Mouse (Mus musculus): ENCODE results near the gene Rhbdf2.
"Not testable (repeated sequence)": the region's sequence is repeated elsewhere in the genome, so short reads cannot be mapped to it uniquely, and the experiment has no call there.

Rhbdf2 gene

DNA sequence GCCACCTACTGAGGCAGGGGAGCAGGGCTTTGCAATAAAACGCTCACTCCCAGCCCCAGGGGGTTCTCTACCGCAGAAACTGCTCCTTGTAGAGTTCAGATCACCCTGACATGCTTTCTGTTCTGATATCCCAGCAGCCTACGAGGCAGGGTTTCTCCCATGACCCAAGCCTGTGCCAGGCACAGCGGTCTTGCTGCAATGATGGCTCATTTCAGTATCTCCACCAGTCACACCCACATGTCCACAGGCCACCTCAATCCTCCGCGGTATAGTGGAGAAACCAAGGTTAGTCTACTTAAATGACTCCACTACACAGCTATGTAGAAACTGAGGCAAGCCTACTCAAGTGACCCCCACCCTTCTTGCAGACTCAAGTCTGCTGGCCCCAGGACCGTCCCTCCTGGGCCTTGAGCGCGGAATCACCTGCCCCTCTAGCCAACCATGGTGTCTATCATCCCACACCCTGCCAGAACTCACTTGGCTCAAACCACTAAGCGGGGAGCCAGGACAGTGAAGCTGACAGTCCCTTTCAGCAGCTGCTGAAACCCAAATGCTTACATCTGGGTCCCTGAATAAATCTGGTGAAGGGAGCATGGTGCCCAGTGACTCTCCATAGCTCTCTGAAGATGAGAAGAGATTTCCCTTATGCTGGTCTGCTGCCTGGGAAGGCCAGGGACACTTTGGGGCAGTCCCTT lies 6.1 kb downstream of the Rhbdf2 start:
- in situ Hi-C loops (cut with MboI, MseI): loop anchor here (5.0 kb wide), 1 partner anchor 33 kb away; the partner anchor contains the start of gene Aanat

DNA sequence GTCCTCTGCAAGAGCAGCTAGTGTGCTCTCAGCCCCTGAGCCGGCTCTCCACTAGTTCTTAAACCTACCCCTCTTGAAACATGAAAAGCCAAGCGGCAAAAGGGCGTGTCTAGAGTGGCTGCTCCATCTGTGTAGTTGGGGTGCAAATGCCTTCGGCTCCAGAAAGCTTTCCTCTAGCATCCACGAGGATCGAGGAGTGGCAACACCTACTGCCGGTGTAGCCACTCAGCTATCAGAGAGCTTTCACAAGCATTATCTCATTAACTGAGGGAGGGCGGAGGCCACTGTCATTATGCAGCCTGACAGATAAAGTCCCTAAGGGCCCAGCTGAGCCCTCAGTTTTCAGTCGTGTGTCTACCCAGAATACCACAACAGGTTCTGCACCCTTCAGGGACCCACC lies 6.7 kb downstream of the Rhbdf2 start:
- in situ Hi-C loops (cut with MboI, MseI): loop anchor here (5.0 kb wide), 1 partner anchor 33 kb away; the partner anchor contains the start of gene Aanat

DNA sequence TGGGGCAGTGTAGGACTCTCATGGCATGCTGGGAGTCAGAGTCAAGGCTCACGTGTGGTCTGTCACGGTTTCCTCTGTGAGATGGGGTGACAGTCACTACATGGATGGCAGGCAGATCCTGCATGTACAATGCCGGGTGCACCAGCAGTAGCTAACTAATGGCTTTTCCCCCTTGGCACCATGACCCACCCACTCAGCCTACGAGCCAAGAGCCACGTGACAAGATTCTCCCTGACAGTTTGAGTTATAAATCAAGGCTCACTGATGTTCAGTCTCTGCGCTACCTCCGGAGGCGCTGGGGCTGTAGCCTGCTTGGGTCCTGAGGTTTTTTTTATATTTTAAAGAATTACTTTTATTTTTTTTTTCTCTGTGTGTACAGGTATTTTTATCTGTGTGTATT lies 7.3 kb downstream of the Rhbdf2 start:
- in situ Hi-C loops (cut with MboI, MseI): no loop called here

DNA sequence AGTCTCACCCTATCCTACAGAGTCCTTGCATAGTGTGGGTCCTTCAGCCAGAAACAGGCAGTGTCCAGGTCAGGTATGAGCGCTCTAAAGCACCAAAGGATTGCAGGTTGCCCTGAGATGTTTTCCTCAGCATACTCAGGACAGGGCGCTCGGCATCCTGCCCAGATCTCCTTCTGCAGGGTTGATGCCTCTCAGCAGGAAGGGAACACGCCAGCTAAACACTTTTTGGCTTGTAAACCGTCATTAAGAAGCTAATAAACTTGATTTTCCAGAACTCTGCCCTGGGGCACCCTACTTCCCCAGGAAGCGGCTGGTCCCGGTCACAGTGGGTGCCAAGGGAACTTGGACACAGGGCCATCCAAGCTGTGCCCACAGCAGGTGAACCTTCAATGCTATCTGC lies 7.7 kb downstream of the Rhbdf2 start:
- in situ Hi-C loops (cut with MboI, MseI): no loop called here

DNA sequence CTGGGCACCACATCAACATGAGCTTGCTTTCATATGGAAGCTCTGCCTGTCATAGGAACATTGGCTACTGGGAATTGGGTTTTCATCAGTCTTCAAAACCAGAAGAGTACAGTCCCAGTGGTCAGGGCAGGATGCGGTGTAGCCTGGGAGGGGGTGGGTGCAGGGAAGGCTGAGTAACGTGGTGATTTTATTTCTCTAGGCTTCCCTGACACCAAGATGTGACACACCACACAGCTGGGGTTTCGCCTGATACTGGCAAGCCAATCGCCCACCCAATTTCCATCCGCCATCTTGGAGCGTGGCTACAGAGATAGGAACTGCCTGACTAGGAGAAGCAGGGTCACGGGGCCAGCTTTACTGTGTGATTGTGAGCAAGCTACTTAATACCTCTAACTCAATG lies 8.2 kb downstream of the Rhbdf2 start:
- in situ Hi-C loops (cut with MboI, MseI): no loop called here

DNA sequence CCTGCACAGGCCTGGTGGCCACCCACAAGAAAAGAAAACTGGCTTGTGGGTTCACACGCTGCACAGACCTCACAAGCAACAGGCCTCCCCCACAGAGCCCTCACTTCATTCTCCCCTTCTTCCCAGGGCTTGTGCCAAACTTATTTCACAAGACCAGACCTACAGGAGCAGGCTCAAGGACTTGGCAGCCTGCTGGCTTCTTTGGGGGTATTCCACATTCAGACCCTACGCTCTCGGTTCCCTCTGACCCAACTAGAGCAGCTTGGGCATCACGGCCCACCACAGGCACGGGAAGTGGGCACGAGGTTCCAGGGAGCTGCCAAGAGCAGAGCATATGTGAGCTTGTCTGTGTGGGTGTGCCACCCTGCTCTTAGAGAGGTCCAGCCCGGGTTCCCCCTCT lies 9.2 kb downstream of the Rhbdf2 start:
- in situ Hi-C loops (cut with MboI, MseI): no loop called here

DNA sequence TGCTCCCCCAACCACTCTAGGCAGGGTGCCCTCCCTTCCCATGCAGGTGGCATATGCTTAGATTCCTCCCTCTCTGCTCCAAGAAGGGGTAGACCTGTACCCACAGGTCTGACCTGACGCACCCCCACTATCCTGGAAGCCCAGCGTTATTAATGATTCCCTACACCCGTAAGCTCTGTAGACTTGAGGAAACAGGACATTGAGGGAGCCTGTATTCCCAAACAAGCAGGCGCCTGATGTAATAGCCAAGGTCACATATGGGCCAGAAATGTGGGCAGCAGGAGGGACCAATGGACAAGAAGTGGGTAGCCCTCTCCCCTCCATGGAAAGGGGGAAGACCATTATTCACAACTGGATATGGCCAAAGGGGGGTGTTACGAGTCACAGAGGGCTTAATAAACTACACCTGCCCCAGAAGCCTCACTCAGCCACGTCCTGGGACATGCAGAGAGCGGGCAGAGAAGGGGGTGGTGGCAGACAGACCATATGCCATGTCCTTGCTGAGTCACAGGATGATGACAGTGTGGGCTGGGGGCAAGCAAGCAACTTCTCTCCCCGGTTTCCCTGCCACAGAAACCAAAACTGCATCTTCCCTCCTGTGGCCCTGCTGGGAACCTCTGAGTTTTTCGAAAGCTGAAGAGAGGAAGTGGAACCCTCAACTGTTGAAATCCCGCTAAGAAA lies 10.2 kb downstream of the Rhbdf2 start:
- in situ Hi-C loops (cut with MboI, MseI): no loop called here

DNA sequence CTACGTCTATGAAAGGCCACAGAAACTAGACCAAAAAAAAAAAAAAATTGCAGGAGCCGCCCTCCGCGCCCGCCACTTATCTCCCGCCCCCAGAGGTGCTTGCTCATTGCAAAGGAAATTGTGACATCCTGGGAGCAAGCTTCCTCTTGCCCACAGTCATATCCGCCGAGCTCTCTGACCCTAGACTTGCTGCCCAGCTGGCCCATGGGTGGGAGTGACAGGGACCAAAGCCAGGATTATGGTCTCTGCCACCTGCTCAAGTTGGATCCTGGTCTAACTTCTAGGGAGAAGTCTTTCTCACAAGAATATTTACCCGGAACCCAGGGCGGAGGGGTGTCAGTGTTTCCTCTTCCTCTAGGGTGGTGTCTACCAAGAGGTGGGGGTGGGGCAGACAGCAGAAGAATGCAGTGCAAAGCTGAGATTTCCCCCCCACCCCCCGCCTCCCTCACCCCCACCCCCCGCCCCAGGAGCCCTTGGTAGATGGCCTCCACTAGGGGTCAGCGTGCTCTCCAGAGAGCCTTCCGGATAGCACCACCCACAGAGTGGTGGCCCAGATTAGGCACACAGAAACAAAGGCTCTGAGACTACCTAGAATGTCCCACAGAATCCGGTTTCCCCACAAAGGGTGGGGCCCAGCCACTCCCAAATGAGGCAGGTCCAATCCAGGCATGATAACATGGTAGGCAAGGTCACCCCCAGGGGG lies 10.9 kb downstream of the Rhbdf2 start:
- in situ Hi-C loops (cut with MboI, MseI): no loop called here

DNA sequence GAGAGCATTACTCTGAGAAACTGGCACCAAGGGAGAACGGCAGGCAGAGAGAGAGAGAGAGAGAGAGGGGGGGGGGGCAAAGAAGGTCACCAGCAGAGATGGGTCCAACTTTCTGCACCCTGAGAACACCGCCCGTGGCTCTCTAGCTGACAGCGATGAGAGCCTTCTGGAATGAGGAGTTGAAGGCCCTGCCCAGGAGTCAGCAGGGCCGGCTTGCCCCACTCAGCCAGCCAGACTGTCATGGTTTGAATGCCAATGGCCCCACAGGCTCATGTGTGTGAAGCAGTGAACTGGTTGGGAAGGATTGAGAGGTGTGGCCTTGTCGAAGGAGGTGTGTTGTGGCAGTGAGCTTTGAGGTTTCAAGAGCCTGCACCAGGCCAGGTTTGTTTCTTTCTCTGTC lies 13.6 kb downstream of the Rhbdf2 start:
- in situ Hi-C loops (cut with MboI, MseI): no loop called here

DNA sequence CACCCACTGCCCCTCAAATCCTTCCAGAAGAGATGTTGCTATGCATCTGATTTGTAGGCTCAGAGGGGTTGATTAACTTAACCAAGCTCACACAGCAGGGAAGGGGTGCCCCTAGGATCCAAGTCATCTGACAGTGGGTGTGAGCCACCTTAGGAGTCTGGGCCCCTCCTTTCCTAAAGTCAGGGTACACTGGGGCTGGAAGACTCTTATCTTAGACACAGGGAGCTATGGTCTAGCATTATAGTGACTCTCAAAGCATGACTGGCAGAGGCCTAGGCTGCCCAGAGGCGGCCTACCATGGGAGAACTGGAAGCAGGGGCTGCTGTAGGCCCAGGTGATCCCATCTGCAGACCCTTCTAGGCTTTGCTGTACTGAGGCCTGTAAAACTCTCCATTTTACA lies 14.3 kb downstream of the Rhbdf2 start:
- in situ Hi-C loops (cut with MboI, MseI): no loop called here

DNA sequence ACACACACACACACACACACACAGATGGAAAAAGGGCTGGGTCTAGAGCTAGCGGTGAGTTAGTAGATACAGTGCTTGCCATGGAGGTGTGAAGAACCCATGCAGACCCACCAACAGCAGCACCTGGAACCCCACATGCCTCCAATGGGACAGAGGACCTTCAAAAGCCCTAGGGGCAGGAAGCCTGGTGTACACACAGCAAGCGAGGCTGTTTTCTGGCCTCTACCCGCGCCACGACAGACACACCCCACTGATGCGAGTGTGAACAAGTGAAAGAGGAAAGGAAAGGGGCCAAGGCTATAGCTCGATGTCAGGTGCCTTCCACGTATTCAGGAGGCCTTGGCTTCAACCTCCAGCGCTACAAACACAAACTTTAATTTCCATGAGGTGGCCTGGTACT lies 14.9 kb downstream of the Rhbdf2 start:
- in situ Hi-C loops (cut with MboI, MseI): no loop called here

DNA sequence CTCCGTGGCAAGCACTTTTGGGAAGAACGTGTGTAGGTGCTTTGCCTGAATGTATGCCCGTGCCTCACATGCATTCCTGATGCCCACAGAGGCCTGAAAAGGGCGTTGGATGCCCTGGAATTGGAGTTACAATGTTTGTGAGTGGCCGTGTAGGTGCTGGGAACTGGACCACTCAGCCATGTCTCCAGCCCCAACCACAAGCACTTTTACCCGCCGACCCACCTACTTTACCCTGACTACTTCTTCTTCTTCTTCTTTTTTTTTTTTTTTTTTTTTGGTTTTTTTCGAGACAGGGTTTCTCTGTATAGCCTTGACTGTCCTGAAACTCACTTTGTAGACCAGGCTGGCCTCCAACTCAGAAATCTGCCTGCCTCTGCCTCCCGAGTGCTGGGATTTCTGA lies 15.7 kb downstream of the Rhbdf2 start:
- in situ Hi-C loops (cut with MboI, MseI): not testable (repeated sequence)

DNA sequence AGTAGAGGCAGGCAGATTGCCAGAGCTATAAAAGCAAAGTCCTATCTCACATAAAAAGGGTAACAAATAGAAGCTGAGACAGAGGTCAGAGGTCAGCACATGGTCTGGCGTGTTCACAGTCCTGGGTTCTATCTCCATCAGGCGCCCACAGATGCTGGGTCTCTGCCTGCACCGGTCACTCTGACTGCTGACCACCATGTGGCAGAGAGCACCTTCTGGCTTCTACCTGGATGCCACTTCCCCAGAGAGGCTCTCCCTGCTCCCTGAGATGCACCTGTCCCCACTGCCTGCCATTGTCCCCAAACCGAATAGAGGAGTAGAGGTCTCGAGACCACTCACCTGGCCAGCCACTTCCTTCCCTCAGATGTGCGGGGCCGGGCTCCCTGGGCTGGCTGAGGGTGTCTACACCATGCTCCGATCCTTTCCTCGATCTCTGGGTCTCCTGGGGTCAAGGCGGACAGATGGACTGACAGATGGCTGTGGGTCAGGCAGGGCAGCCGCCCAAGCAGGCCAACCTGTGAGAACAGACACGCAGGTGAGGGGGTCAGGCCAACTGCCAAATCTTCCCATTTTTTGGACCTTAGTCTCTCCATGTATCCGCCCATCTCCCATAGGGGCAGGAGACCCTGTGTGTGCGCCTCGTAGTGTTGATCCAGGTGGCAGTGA lies 16.7 kb downstream of the Rhbdf2 start:
- in situ Hi-C loops (cut with MboI, MseI): no loop called here

DNA sequence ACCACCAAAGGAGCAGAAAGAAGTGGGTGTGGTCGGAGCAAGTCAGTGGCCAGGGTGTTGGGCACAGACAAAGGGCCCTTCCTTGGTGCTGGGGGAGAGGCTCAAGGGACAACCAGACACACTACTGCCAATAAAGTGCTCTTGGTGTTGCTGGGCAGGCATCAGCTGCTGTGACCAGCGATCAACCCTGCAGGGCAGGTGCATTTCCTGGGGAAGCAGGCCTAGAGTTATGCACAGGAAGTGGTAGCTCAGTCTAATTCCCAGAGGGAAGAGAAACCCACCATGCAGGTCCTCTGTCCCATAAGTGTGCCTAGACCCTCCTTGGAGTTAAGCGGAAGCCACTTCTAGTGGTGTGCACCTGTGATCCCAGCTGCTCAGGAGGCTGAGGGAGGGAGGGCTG lies 19.1 kb downstream of the Rhbdf2 start:
- in situ Hi-C loops (cut with MboI, MseI): no loop called here

DNA sequence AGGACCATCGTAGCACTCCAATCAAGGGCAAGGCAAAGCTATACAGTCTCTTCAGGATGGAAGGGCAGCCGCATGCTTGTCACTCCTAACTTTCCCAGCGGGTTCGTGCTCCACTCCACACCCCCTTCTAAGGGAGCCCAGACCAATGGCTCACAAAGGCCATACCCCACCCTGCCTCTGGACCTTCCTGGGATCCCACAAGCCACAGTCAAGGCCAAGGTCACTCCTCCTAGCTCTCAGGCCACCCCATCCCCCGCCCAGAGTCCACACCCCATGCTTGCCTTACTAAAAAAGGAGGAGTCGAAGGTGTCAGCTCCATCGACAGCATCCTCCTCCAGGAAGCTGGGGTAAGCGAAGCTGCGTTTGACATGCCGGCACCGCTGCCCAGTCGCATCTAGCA lies 22.7 kb downstream of the Rhbdf2 start:
- in situ Hi-C loops (cut with MboI, MseI): loop anchor here (5.0 kb wide), 1 partner anchor 48 kb away; the partner anchor contains the start of genes Cygb and Prcd

DNA sequence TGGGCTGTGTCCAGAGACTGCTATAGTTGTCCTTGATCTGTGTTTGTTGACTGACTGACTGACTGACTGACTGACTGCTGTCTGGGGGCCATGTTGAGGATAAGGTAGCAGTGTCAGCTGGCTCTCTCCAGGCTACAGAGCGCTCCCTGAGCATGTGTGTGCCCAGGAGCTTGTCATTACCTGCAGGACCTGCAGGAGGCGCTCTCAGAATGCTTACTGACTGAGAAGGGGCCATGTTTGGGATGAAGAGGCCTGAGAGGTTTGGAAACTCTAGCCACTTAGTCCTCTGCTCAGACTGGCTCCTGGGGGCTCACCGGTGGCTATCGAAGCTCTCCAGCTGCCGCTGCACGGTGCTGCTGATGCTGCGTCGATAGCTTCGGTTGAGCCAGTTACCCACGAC lies 23.5 kb downstream of the Rhbdf2 start:
- in situ Hi-C loops (cut with MboI, MseI): loop anchor here (5.0 kb wide), 1 partner anchor 49 kb away; the partner anchor contains the start of genes Cygb and Prcd

DNA sequence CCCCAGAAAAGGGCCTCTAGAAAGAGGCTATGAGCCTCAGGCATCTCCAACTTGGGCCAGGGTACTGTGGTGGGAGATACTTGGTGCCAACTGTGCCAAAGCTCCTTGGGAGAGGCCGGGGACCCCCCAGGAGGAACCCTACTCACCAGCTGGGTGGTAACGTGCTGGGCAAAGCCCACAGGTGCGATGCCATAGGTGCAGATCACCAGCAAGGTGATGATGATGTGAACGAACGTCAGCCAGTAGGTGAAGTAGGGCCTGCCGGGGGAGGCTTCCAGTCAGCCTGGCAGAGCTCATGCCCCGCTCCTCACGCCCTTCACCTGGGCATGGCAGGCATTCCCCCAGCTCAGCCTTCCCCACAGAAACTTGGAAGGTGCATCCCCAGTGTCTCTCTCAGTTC lies 24.8 kb downstream of the Rhbdf2 start:
- in situ Hi-C loops (cut with MboI, MseI): loop anchor here (5.0 kb wide), 1 partner anchor 50 kb away; the partner anchor contains the start of genes Cygb and Prcd

DNA sequence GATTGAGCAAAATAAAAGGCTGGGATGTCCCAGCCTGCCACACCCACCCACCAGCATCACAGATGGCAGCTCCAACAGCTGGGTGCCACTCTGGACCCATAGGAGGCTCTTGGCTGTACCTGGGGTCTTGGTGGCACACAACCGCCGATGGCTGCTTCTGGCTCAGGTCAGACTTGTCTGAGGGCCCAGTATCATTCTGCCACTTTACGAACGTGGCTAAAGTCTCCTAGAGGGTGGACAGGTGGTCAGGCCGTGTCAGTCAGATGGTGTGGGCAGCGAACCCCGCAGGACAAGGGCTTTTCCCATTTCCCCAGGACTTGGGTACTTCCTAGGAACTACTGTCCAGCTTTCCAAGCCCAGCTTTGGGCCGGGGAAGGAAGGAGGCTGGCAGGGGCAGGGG lies 25.7 kb downstream of the Rhbdf2 start:
- in situ Hi-C loops (cut with MboI, MseI): loop anchor here (5.0 kb wide), 1 partner anchor 51 kb away; the partner anchor contains the start of genes Cygb and Prcd

DNA sequence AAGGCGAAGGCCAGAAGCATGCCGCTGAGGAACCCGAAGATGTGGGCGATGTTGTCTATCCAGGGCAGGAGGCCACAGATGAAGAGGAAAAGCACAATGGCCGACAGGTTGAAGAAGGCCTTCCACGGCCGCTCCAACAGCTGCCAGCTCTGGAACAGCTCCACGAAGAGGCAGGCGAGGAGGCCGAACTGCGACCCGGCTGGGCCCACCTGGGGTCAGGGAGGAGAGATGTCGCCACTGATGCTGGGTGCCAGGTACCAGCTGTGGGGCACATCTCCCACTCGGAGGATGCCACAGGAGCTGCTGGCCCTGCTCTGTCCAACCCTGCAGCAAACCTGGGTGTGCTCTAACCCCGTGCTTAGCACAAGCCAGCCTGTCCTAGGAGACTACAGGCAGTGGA lies 27.6 kb downstream of the Rhbdf2 start:
- in situ Hi-C loops (cut with MboI, MseI): no loop called here

DNA sequence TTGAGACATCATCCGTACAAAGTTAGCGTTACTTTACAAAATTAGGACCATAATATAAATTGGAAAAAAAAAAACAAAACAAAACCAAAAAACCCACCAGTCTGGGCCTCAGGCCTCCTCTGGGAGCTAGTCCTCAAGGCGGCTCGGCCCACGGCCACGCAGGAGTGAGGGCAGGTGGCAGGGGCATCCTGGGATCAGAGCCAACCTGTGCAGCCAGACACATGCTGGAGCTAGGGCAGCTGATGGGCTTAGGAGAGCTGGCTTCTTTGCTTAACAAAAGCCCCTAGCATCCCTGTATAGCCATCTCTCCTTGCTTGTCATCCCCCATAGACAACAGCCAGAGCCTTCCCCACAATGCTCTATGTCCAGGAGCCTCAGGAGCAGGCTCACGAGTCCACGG lies 28.6 kb downstream of the Rhbdf2 start:
- in situ Hi-C loops (cut with MboI, MseI): no loop called here

DNA sequence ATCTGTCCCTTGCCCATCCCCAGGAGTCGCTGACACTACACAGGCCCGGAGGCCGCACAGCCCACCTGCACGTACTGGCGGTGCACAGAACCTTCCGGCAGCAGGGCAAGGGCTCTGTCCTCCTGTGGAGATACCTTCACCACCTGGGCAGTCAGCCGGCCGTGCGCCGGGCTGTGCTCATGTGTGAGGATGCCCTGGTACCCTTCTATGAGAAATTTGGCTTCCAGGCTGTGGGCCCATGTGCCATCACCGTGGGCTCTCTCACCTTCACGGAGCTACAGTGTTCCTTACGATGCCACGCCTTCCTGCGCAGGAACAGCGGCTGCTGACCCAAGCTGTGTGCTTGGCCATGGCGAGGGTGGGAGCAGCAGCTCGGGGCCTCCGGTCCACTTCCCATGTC lies 30.1 kb downstream of the Rhbdf2 start:
- in situ Hi-C loops (cut with MboI, MseI): no loop called here

DNA sequence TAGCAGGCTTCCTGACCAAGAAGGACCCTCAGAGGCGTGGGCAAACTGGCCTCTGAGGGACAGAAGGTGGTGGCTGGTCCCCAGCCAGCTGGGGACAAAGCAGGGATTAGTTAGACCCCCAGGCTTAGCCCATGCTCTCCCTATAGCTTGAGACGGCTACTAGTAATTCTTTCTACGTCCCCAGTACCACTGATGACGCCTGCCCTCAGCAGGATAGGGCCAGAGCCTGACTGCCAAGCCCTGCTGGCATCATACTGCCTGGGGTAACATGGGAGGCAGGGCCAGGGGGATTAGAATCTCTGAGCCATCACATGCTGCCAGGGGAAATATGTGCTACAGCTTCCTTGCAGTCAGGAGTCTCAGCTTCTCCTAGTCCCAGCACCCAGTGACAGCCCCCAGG lies 33.5 kb downstream of the Rhbdf2 start:
- in situ Hi-C loops (cut with MboI, MseI): no loop called here

All from T-helper 2 cell (primary cell).